Mouse (Mus musculus) CH12.LX (cell line): ENCODE results near the gene Samd4b. TPM values are rescaled to one million over a fixed set of nuclear protein-coding genes. Genes with fewer than 3 reads are reported as not detected.

Source experiments
- DNase-seq: peaks from one replicate; pipeline ENCODE4 v3.0.0-alpha.2; 2013; ENCODE audit errors: extremely low read depth
- H3K27ac ChIP-seq: 2 replicates; pipeline ENCODE4 v1.5.1; 2012; ENCODE audit warnings: low read depth, mild to moderate bottlenecking, control low read depth, moderate library complexity; ENCODE audit not compliant: insufficient read depth
- H3K27me3 ChIP-seq: replicated peaks from 2 replicates; pipeline ENCODE3; 2012; ENCODE audit warnings: inconsistent platforms
- H3K36me3 ChIP-seq, 2 experiments: replicated peaks in 1 of 2; 2 replicates each; pipeline versions ENCODE3 to v1.6.1; 2012; ENCODE audit warnings: inconsistent platforms in 1 of 2, low read length in 1 of 2, mild to moderate bottlenecking in 1 of 2, mixed read lengths in 1 of 2, moderate library complexity in 1 of 2; ENCODE audit not compliant: control insufficient read depth in 1 of 2, insufficient read depth in 1 of 2
- H3K4me1 ChIP-seq, 2 experiments: 2 replicates each; pipeline ENCODE4 v1.6.1; 2012; ENCODE audit warnings: inconsistent platforms in 1 of 2, moderate library complexity in 1 of 2; ENCODE audit not compliant: insufficient read depth in 2 of 2, control insufficient read depth in 1 of 2
- H3K4me2 ChIP-seq: 2 replicates; pipeline ENCODE4 v1.6.1; 2012; ENCODE audit warnings: low read depth, mild to moderate bottlenecking, control low read depth; ENCODE audit not compliant: poor library complexity, insufficient read depth, severe bottlenecking
- H3K4me3 ChIP-seq, 3 experiments: fragments of 150-350 bp in 1 of 3; sonication (generic) in 1 of 3; replicated peaks in 1 of 3; 2 replicates each; pipeline versions ENCODE3 to v1.5.1; 2011 to 2012; ENCODE audit warnings: low read depth in 2 of 3, low read length in 2 of 3, mild to moderate bottlenecking in 2 of 3, moderate library complexity in 2 of 3, control low read depth in 1 of 3, improper control_type of control experiment in 1 of 3, inconsistent platforms in 1 of 3, mixed read lengths in 1 of 3; ENCODE audit not compliant: poor library complexity in 1 of 3
- H3K79me2 ChIP-seq: replicated peaks from 2 replicates; pipeline ENCODE4 v1.6.1; 2012; ENCODE audit warnings: mild to moderate bottlenecking, moderate library complexity; ENCODE audit not compliant: control insufficient read depth, poor library complexity, insufficient read depth, severe bottlenecking; ENCODE audit errors: extremely low read depth
- H3K9ac ChIP-seq: 2 replicates; pipeline ENCODE4 v1.6.1; 2012; ENCODE audit warnings: low read depth, mild to moderate bottlenecking, control low read depth, moderate library complexity; ENCODE audit not compliant: insufficient read depth
- H3K9me3 ChIP-seq: replicated peaks from 2 replicates; pipeline ENCODE3; 2012; ENCODE audit warnings: low read length, inconsistent platforms, mixed read lengths
- BHLHE40 ChIP-seq: IDR thresholded peaks from 2 replicates; pipeline ENCODE4 v1.6.1; 2011; ENCODE audit warnings: mild to moderate bottlenecking, low read depth, low read length, improper control_type of control experiment
- CHD2 ChIP-seq: IDR thresholded peaks from 2 replicates; pipeline ENCODE4 v1.6.1; 2011; ENCODE audit warnings: low read length, improper control_type of control experiment
- CTCF ChIP-seq, 2 experiments: IDR thresholded peaks in 1 of 2; conservative IDR thresholded peaks in 1 of 2; 2 replicates each; pipeline ENCODE4 v1.5.1; 2011 to 2012; ENCODE audit warnings: low read depth in 2 of 2, low read length in 2 of 2, improper control_type of control experiment in 1 of 2, inconsistent platforms in 1 of 2, mild to moderate bottlenecking in 1 of 2, moderate library complexity in 1 of 2
- E2F4 ChIP-seq: IDR thresholded peaks from 2 replicates; pipeline ENCODE4 v1.6.1; 2011; ENCODE audit warnings: low read depth, low read length, improper control_type of control experiment; ENCODE audit not compliant: insufficient replicate concordance
- ELF1 ChIP-seq: IDR thresholded peaks from 2 replicates; pipeline ENCODE4 v1.6.1; 2014; ENCODE audit warnings: low read depth, mild to moderate bottlenecking, inconsistent platforms, low read length, improper control_type of control experiment
- EP300 ChIP-seq: IDR thresholded peaks from 2 replicates; pipeline ENCODE4 v1.6.1; 2011; ENCODE audit warnings: low read length, improper control_type of control experiment
- ETS1 ChIP-seq: conservative IDR thresholded peaks from 2 replicates; pipeline ENCODE4 v1.6.1; 2012; ENCODE audit warnings: low read depth, mild to moderate bottlenecking, inconsistent platforms, low read length, improper control_type of control experiment, moderate library complexity
- IRF4 ChIP-seq: IDR thresholded peaks from 2 replicates; pipeline ENCODE4 v1.6.1; 2014; ENCODE audit warnings: low read depth, mild to moderate bottlenecking, inconsistent platforms, low read length, improper control_type of control experiment
- MAFK ChIP-seq: IDR thresholded peaks from 2 replicates; pipeline ENCODE4 v1.6.1; 2011; ENCODE audit warnings: low read length, improper control_type of control experiment; ENCODE audit not compliant: insufficient replicate concordance
- MAZ ChIP-seq: IDR thresholded peaks from 2 replicates; pipeline ENCODE4 v1.6.1; 2012; ENCODE audit warnings: low read depth, mild to moderate bottlenecking, inconsistent platforms, low read length, improper control_type of control experiment, moderate library complexity
- MEF2A ChIP-seq: IDR thresholded peaks from 2 replicates; pipeline ENCODE4 v1.6.1; 2014; ENCODE audit warnings: low read depth, mild to moderate bottlenecking, inconsistent platforms, low read length, improper control_type of control experiment, borderline replicate concordance
- MXI1 ChIP-seq: IDR thresholded peaks from 2 replicates; pipeline ENCODE4 v1.6.1; 2011; ENCODE audit warnings: mild to moderate bottlenecking, low read depth, low read length, improper control_type of control experiment
- MYC ChIP-seq: IDR thresholded peaks from 2 replicates; pipeline ENCODE4 v1.6.1; 2011; ENCODE audit warnings: low read depth, mild to moderate bottlenecking, improper control_type of control experiment, low read length
- NELFE ChIP-seq: IDR thresholded peaks from 2 replicates; pipeline ENCODE4 v1.6.1; 2011; ENCODE audit warnings: low read depth, low read length, improper control_type of control experiment
- NRF1 ChIP-seq: IDR thresholded peaks from 2 replicates; pipeline ENCODE4 v1.6.1; 2014; ENCODE audit warnings: low read depth, mild to moderate bottlenecking, inconsistent platforms, low read length, improper control_type of control experiment, moderate library complexity
- RAD21 ChIP-seq: IDR thresholded peaks from 2 replicates; pipeline ENCODE4 v1.6.1; 2011; ENCODE audit warnings: low read depth, mild to moderate bottlenecking, low read length, improper control_type of control experiment, moderate library complexity
- SIN3A ChIP-seq: IDR thresholded peaks from 2 replicates; pipeline ENCODE4 v1.6.1; 2012; ENCODE audit warnings: low read length, improper control_type of control experiment, inconsistent platforms
- SMC3 ChIP-seq: IDR thresholded peaks from 2 replicates; pipeline ENCODE4 v1.6.1; 2011; ENCODE audit warnings: low read depth, low read length, improper control_type of control experiment
- TBP ChIP-seq: conservative IDR thresholded peaks from 2 replicates; pipeline ENCODE4 v1.6.1; 2011; ENCODE audit warnings: low read depth, low read length, improper control_type of control experiment
- TCF12 ChIP-seq: IDR thresholded peaks from 2 replicates; pipeline ENCODE4 v1.6.1; 2014; ENCODE audit warnings: low read depth, mild to moderate bottlenecking, inconsistent platforms, low read length, improper control_type of control experiment
- UBTF ChIP-seq: IDR thresholded peaks from 2 replicates; pipeline ENCODE4 v1.6.1; 2012; ENCODE audit warnings: low read depth, mild to moderate bottlenecking, inconsistent platforms, low read length, improper control_type of control experiment, moderate library complexity
- ZC3H11A ChIP-seq: IDR thresholded peaks from 2 replicates; pipeline ENCODE4 v1.6.1; 2012; ENCODE audit warnings: low read depth, mild to moderate bottlenecking, inconsistent platforms, low read length, improper control_type of control experiment
- ZMIZ1 ChIP-seq: IDR thresholded peaks from 2 replicates; pipeline ENCODE4 v1.6.1; 2012; ENCODE audit warnings: low read depth, mild to moderate bottlenecking, inconsistent platforms, low read length, improper control_type of control experiment
- dilution Hi-C: fragments of 300-500 bp; cut with MboI; formaldehyde crosslinking; loops from 2 replicates; pipeline ENCODE4 v1.14.3; 2020; ENCODE audit warnings: low sequenced_read_pairs; ENCODE audit not compliant: extremely low pct_unique_long_range_greater_than_20kb, extremely low pct_ligation_motif_present
- in situ Hi-C: fragments of 300-500 bp; cut with MboI; formaldehyde crosslinking; loops from 3 replicates; pipeline ENCODE4 v1.14.3; 2019; ENCODE audit warnings: low sequenced_read_pairs, low pct_ligation_motif_present, low pct_unique_long_range_greater_than_20kb, mixed read lengths
- polyA plus RNA-seq: library from polyadenylated mRNA; unstranded; fragments of >175 nt; gene quantifications from 2 replicates; pipeline ENCODE4 v1.2.1, GENCODE M21; 2012; ENCODE audit warnings: low read depth; ENCODE audit not compliant: insufficient read length
- total RNA-seq, 2 experiments: library from RNA; depleted of rRNA; stranded (reverse); fragments of 300-350 nt in 1 of 2; fragments of >200 nt in 1 of 2; gene quantifications; 2 replicates each; pipeline ENCODE4 v1.2.3; 2012 to 2014

The Samd4b gene
- total and polyA plus RNA-seq, 3 experiments, result 3.7 to 24.6 (median 10.0) TPM

DNA sequence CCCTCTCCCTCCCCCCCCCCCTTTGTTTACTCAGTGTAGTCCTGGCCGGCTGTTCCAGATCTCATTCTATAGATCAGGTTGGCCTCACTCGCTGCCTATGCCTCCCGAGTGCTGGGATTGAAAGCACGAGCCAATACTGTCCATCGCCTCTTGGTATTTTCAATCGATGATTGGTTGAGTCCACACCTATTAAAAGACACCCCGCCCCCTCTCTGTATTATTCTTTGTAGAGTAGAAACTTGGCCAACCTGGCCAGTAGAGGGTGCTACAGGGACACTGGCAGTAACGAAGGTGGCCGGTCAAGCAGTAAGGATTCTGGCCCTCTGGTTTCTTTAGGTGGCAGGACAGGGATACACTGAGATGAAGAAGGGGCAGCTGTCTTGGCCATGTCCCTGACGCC lies 107.5 kb downstream of the Samd4b start:
- Histone ChIP-seq H3K4me2 (peak overlapping the region; percentile 37), H3K79me2 (no peaks in the 10 kb centered on the region), H3K27me3 (peaks cover 13% of the 10 kb centered on the region), H3K9ac (no peak overlapping the region), H3K27ac (no peak overlapping the region), H3K9me3 (no peaks in the 10 kb centered on the region), H3K4me1 (peaks cover 2 to 15% of the 10 kb centered on the region in 2 experiments), H3K4me3 (no peak overlapping the region), H3K36me3 (no peaks in the 10 kb centered on the region)
- in situ Hi-C loops, result no loop called here
- TF ChIP-seq MAFK (no peak), ZC3H11A (no peak), MYC (no peak), NRF1 (no peak), CHD2 (no peak), MAZ (0 out of 2 replicates have a peak, but pooled peaks have one; percentile 53), IRF4 (peak; percentile 10; the same call in 1 of the 2 replicates), MEF2A (0 out of 2 replicates have a peak, but pooled peaks have one; percentile 23), CTCF (conservative IDR thresholded peaks at IDR 0.05 in 1 of 2, IDR thresholded peaks at IDR 0.05 in 1 of 2; ENCODE audit: low read depth in 2 of 2, low read length in 2 of 2) (peak; percentile 24 to 88; a peak in 3 of 4 replicates), MXI1 (no peak), ZMIZ1 (no peak), RAD21 (peak; percentile 71), SIN3A (0 out of 2 replicates have a peak, but pooled peaks have one; percentile 22), SMC3 (peak; percentile 64), E2F4 (no peak), ELF1 (no peak), TBP (no peak)
- peak; percentile 60 for DNase-seq
- dilution Hi-C loops, result no loop called here

DNA sequence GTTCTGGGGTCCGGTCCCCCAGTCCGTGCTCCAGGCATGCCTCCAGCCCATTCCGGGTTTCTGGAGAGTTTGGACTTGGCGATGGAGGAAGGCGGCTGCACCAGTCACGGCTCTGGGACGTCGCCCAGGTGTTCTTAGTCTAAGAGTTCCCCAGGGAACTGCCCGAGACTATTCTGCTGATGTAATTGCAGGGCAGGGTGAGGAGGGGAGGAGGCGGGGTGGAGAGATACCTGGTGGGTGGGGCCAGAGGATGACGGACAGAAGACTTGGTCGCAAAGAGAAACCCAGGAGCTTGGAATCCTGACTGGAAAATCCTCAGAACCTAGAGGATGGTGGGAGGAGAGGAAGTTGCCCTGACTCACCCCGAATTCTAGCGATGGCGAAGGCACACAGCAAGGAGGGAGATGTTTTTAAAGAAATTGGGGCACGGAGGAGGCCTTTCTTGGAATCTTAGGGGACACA lies 109.9 kb downstream of the Samd4b start:
- in situ Hi-C loops (no loop called here), dilution Hi-C loops (no loop called here)
- H3K27me3 ChIP-seq, result peaks cover 26% of the 10 kb centered on the region
- H3K4me2 ChIP-seq, result peak overlapping the region; percentile 35; the same call in 1 of the 2 replicates
- no peaks in the 10 kb centered on the region for H3K9me3 ChIP-seq
- TF ChIP-seq UBTF, result no peak
- TF ChIP-seq NELFE, result no peak
- 0 out of 2 replicates have a peak, but pooled peaks have one; percentile 40 for TF ChIP-seq EP300
- TF ChIP-seq ETS1, result peak; percentile 49; the same call in 1 of the 2 replicates
- peak; percentile 75 for TF ChIP-seq TCF12
- peak; percentile 35; the same call in 1 of the 2 replicates for TF ChIP-seq MEF2A
- peak; percentile 27; the same call in 1 of the 2 replicates for TF ChIP-seq BHLHE40
- peak; percentile 49; the same call in 1 of the 2 replicates for TF ChIP-seq IRF4
- TF ChIP-seq MAZ, result 0 out of 2 replicates have a peak, but pooled peaks have one; percentile 28
- no peak for TF ChIP-seq ELF1
- no peaks in the 10 kb centered on the region for H3K79me2 ChIP-seq
- DNase-seq, result peak; percentile 70
- H3K36me3 ChIP-seq, result no peaks in the 10 kb centered on the region
- H3K9ac ChIP-seq, result no peak overlapping the region
- peaks cover 2 to 15% of the 10 kb centered on the region in 2 experiments for H3K4me1 ChIP-seq
- peak overlapping the region in 1 of 3 experiments; percentile 11 for H3K4me3 ChIP-seq
- no peak overlapping the region for H3K27ac ChIP-seq
